Mouse (Mus musculus) cerebellum, postnatal 10 days (tissue): ENCODE data around the gene Pde11a.
"Not testable (repeated sequence)": the region's sequence is repeated elsewhere in the genome, so short reads cannot be mapped to it uniquely, and the experiment has no call there.

Experiments used
- DNase-seq, 2 experiments: peaks; one replicate each; pipeline ENCODE4 v3.0.0; 2021; ENCODE audit warnings: mixed read lengths in 2 of 2

The Pde11a gene

DNA sequence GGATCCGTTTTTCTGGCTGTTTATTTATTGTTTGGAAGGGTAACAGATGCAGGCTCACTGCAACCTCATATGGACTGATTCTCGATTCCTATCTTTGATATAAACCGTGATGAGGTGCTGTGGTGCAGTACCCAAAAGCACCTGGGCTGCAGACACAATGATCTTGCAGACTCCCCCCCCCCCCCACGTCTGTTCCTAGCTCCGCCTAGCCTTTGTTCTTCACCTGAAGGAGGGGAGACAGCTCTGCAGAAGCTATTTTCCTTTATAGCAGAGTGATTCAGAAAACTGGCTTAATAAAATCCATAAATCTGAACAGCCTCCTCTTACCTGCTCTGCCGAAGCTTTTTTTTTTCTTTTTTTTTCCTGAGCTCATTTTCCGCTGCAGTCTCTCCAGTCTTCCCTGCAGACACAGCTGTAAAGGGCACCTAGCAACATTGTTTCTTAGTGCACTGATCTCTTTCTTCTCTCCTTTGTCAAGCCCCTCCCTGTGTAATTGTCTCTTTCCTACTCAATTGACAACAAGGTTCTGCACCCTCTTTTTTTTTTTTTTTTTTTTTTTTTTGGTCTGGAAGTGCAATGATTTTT lies 349.7 kb downstream of the Pde11a start:
- DNase-seq, result peak in 1 of 2 experiments; percentile 15

DNA sequence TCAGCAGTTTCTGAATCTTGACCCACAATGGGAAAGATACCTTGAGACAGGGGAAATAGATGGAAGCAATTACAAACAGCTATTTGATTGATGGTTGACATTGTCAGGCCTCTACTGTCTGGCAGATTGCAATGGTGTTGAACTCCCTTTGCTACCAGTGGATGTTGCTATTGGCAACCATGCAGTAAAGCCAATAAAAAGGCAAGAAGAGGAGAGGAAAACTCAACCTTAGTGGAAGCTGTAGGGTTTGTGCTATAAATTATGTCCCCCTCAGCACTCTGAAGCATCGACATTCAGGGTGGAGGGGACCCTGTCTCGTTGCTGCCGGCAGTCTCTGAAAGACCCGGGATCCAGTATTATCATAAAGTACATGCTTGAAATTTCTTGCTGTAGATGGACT lies 350.2 kb downstream of the Pde11a start:
- peak in 1 of 2 experiments; percentile 11 for DNase-seq

DNA sequence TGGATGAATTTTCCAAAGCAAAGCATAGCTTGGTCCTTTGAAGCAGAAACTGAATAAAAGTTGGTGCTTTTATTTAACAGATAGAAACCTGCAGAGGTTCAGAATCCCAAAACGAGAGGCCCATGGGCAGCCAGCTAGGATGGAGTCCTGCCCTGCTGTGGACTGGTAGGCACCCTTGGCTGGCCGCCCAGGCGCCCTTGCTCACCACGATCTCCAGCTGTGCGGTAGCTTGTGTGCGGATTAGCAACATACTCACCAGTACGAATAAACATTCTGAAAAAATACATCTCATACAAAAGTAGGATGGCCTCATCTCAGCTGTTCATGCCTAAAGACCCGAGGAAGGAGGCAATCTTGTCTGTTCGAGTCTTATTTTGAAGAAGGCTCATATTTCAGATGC lies 350.8 kb downstream of the Pde11a start:
- peak; percentile 32 to 49 for DNase-seq

DNA sequence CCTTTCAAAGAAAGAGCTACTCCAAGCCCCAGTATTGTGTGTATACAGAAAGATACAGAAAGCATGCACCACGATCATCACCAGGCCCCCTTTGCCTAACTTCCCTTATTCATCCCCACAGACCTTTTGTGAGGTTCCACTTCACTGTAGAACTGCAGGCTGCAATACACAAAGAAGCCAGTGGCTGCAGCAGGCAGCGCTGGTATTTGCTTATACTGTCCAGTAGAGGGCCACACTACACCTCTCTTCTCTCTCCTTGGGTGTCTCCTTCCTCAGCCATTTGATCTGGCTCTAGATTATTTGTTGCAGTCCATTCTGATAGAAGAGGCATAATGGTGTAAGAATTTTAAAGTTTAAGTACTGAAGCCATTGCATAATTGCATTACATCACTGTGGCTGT lies 353.4 kb downstream of the Pde11a start:
- DNase-seq, result peak; percentile 82 to 84

DNA sequence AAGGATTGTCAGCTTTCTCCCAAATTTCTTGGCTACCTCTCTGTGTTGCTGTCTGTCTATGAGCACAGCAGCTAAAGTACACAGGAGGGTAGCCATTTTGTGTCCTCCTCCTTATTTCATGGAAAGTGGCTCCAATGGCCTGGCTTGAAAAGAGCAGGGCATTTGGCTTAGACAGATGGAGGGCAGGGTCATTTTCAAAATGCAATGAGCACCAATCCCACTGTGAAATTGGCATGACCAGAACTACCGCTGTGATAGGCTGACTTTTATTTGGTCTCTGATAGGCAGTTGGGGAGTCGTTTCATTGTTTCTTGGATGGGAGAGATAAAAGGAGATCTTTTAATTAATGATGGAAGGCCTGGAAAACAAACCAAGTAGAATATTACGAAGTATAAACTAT lies 354.7 kb downstream of the Pde11a start:
- DNase-seq, result peak; percentile 92 to 94

DNA sequence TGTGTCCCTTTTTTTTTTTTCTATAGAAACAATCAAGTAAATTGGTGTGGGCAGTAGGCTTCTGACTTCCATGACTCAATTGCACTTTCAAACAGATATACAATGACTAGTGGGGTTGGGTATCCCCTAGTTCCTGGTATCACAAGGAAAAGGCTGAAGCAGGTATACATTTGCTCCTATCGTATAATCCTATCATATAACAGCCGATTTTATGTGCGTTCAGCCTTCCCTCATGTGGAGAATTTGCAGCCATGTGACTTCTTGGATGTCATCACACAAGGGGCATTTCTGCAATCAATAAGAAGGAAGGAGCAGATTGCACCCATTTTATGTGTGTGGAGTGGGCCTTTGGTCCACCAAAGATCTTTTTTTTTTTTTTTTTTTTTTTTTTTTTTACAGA lies 355.5 kb downstream of the Pde11a start:
- DNase-seq, result peak in 1 of 2 experiments; percentile 19

DNA sequence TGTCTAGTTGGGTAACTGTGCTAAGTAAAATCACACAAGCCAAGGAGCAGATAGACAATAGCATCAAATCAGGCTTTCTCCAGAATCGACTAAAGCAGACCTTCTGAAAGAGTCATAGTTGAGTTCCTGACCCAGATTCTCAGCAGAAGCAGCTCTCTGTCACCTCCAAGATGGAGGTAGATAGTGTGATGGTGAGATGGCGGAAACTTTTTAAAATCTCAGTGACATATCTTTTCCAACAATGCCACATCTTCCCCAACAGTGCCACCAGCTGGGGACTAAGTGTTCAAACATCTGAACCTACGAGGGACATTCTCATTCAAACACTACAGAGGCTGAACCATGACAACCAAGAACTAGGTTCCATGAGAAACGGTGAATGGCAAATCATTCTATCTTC lies 355.9 kb downstream of the Pde11a start:
- DNase-seq, result peak in 1 of 2 experiments; percentile 26

DNA sequence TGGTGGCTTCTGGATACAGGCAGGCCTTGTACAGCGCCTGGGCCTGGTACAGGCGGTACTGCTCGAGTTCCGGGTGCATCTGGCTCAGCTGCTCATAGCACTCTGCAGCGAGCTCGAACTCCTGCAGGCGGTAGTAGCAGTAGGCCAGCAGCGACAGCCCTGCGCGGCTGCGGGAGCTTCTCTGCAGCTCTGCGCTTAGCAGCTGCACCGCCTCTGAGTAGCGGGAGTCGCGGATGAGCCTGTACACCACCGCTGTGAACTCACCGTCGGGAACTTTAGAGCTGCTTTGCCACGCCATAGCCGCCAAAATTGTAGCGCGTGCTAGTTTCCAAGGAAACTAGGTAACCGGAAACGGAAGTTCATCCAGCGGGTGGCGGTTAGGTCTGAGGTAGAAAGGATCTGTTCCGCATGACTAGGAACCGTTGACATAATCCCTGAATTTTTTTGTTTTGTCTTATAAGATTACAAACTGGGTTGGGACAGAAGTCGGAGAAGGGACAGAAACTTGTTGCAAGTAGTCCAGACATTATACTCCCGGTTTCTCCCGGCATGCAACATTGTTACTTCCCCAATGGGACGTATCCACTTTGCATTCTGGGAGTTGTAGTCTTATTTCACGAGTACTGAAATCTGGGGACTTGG lies 357.0 kb downstream of the Pde11a start, which contains the start of gene Ttc30a1:
Gene Ttc30a1 (minus strand): TSS at position 528 of the 642 bp plus-strand sequence.
- peak; percentile 88 to 91 for DNase-seq

DNA sequence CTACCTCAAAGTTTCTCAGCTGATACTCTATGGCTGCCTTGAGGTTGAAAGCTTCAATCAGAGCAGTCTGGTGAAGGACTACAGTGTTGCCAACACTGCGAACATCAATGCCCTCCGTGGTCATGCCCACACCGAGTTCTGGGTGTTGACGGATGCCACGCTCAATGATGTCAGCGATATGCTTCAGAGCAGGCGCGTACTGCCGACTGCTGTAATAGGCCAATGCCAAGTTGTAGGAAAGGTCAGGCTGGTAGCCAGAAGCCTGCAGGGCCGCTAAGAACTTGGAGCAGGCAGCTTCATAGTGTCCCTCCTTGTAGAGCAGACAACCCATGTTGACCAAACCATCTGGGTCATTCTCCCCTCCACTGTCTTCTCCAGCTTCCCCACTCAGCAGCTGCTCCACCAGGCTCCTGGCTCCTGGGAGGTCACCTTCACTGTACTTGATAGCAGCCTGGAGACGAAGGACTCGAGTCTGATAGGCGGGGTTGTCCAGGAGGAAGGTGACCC lies 357.6 kb downstream of the Pde11a start:
- DNase-seq, result peak; percentile 37 to 50

DNA sequence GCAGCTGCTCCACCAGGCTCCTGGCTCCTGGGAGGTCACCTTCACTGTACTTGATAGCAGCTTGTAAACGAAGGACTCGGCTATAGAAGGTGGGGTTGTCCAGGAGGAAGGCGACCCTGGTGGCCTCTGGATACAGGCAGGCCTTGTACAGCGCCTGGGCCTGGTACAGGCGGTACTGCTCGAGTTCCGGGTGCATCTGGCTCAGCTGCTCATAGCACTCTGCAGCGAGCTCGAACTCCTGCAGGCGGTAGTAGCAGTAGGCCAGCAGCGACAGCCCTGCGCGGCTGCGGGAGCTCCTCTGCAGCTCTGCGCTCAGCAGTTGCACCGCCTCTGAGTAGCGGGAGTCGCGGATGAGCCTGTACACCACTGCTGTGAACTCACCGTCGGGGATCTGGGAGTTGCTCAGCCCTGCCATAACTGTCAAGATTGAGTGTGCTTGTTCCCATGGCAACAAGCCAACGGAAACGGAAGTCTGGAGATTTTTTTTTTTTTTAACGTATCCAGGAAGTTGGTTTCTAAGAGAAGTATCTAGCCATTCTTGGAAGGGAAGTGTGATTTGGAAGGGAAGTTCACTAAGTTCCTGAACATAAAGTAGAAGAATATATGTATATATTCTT lies 360.7 kb downstream of the Pde11a start, which contains the start of gene Ttc30a2:
Gene Ttc30a2 (minus strand): TSS at position 419 of the 617 bp plus-strand sequence.
- DNase-seq, result peak; percentile 43 to 54

DNA sequence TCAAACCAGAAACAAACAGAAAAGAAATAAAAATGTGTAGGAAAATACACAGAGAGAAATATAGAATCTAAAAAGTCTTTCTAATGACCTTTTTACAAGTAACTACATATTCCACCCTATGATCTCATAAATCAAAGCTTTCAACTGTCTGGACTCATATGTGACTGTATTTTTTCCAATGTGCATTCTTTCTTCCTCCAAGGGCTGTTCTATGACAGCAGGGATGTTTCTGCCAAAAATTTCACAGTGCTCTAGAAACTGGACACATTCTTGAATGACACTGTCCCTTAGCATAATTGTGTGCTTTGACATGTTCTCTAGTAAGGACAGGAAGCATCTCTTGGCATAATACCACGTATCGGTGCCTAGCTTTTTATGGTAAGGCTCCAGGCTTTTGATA lies 362.5 kb downstream of the Pde11a start:
- DNase-seq, result not testable (repeated sequence)

DNA sequence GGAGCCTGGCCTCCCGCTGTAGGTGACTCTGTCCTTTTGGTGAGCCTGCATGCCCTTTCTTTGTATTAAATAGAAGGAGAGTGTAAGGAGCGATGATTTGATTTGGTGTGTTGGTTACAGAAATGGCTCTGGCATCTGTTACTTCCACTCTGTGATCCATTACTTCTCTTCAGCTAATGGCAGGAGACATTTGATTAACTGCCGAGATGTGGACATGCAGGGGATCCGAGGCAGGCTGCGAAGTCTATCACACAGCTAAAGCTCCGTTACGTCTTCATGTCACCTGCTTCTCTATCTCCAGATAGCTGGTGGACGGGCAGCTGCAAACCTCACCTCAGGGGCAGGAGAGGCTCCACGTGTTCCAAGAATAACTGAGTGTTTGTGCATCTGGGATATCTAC lies 364.4 kb downstream of the Pde11a start:
- peak; percentile 37 to 44 for DNase-seq

DNA sequence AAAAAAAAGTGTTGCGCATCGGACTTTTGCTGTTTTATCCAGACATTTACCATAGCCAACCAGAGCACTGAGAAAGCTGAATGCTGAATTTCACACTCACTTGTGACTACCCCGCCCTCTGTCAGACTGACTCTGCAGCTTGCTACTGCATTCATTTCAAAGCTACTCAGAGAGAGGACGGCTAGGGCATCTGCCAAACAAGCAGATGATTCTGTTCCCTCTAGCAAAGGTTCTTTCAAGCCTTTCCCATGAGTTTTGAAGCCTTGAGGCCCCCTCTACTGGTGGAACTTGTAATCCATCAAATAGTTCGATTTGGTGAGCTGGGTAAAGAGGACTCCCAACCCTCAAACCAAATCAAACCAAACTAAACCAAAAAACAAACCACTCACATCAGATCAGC lies 373.6 kb downstream of the Pde11a start:
- peak; percentile 88 to 89 for DNase-seq

DNA sequence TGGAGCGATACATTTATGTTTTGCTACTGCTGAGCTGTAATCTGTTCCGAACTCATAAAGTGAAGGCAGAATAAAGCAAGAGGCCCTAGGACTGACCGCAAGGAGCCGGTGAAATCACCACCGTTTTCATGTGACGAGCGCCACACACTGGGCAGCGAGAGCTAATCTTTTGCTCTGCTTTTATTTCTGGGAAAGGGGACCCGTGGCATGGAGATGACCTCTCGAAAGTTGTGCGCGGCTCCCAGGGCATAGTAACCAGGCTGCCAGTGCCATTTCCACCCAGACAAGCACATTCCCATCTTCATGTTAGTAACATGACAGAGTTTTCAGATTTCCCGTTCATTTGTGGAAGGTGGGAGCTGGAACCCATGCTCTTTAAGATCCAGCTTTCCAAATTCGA lies 374.1 kb downstream of the Pde11a start:
- peak; percentile 85 to 89 for DNase-seq

DNA sequence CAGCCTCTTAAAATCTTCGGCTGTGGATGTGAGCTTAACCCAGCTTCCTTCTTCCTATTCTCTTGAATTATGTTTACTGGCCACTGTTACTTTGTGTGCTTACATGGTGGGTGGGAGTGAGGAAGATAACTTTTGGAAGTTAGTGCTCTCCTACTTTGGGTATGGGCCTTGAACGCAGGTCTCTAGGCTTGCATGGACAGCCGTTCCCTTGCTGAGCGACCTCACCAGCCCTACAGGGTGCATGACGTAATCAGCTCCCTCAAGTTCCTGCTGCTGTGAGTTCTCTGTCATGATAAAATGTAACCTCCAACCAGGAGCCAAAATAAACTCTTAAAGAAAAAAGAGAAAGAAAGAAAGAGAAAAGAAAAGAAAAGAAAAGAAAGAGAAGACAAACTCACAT lies 374.5 kb downstream of the Pde11a start:
- no peak for DNase-seq

DNA sequence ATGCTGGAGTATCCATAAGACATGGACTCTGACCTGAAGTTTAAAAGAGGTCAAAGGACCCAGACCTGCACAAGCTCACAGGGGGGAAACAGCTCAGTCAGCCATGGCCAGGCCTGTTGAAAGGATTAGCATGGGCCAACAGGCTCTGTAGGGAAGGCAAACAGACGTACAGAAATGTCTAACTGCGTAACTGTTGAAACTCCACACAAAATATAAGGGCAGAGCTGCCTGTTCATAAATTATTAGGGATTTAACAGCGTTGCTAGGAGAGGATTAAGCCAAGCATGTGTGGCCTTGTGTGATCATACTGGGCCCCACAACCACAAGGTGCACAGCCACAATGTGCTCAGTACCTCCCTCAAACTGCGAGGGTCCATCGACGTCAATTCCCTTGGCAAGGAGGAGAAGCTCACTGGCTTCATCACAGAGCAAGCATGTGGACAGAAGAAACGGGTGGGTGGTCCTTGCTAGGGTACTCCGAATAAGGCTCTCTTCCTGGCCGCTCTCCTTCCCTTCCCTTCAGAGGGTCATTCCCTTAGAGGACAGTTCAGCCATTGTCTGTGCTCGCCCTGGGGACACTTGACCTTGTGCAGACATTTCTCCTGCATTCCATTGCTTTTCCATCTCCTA lies 375.2 kb downstream of the Pde11a start:
- DNase-seq, result no peak

DNA sequence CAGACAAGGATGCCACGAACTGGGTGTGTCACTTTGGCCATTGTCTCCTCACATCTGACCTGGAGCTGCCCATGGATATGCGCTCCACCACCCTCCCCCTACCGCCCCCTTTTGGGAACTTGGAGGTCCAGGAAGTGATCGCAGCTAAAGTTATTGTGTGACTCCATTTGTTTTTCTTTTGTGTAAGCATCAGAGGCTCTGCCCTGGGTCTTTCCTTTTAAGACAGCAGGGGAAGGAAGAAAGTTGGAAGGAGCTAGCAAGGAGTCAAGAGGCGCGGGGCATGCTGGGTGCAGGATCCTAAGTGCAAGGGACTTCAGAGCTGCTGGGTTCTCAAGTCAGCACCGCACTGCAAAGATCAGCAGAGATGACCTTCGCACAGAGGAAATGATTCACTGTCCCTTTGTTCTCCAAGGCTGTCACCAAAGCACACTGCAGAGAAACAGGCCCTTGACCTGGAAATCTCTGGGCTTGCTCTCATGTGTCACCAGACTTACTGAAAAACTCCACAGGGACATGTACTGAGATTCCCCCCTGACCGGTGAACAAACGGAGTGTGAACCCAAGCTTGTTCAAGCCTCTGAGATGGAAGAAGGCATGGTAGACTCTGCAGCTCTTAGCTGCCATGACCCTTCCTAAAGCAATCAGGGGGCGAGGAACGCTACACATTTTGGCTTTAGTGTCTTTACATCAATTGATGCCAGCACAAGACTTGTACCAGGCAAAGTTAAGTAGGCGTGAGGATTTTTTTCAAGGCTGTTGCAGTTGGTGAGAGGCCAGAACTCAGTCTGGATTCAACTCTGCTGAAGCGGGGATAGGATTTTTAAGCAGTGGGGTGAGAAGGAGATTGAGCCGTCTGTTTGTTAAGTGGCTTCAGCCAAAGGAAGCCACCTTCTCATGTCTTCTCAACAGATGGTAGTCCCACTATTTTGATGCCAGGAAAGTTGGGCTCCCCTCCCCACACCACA lies 377.9 kb downstream of the Pde11a start:
- peak; percentile 65 to 76 for DNase-seq

DNA sequence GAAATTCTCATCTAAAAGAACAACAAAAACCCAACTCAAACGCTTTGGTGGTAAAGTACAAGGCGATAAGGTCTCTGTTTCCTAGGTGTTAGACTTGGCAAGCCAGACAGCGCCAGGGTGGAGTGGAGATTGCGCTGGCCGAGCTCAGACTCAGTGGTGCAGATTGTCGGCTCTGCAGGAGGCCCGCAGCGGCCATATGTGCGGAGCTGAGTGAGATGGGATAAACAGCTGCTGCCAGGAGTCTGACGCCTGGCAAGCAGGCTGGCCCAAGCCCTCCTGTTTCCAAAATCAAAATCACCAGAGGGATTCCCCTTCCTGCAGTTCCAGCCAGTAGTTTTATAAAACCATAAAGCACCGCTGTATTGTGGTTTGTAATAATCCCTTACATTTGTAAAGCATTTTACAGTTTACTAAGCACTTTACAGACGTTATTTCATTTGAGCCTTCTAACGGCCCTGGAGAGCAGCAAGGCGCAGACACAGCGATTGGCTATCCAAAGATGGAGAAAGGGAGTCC lies 378.7 kb downstream of the Pde11a start:
- peak; percentile 88 to 95 for DNase-seq

DNA sequence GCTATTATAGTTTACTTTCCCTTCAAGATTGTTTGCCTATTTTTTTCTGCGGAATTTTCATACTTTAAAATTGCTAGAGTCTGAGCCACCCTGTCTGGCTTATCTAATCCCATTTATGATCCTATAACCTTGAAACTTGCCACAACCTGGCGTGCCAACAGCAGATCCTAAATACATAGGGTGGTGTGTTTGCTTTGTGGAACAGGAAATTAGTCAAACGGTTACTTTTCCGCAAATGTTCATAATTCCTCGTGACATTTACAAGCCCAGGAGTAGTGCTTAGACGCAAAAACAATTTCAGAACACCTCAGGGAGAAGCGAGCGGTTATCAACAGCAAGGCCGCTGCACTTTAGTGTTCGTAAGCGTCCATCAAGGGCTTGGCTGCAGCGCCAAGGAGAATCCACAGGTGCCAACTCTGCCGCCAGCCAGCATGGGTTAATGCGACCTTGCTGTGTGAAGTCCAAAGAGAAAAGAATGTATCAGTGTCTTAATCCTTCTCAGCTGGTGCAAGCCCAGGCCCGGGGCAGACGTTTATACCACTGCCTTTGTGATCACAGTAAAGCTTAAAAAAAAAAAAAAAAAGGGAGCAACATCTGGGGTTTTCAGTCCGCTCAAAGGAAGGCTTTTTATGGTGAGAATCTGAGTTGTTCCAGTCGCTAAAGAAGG lies 379.3 kb downstream of the Pde11a start:
- DNase-seq, result peak; percentile 75 to 81

DNA sequence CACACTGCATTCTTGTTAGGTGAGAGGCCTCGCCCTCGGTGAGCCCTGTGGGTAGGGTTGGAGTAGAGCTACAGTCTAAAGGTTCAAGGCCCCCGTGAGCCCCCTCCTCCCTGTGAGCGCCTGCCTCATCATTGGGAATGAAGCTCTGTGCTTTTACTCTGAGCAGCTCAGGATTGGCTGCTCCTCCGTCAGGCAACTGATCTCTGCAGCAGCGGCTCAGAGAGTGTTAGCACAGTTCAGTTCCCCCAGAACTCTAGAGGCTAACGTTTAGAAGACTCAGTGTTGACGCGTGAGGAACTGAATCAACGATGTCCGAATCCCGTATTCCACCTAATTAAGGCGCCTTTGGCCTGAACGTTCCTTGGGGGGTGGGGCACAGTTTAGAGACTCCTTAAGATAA lies 382.9 kb downstream of the Pde11a start:
- peak in 1 of 2 experiments; percentile 18 for DNase-seq

DNA sequence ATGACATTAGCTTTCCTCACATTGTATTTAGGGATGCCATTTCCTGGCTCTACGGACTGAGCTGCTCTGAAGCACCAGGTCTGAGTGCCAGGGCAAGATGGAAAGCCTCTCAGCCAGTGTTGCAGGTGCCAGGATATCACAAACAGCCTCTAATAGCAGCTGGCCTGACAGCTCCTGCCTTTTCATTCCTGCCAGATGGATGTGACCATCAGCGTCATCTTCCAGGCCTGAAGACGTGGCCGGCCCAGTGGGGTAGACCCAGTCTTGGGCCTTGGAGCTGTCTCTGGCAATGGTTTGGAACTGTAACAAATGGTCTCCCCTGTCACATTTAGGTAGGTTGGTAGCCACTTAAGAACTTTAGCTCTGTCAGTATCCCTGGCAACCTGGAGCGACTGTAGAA lies 385.3 kb downstream of the Pde11a start:
- peak; percentile 73 to 83 for DNase-seq
